Mouse (Mus musculus) CH12.LX (cell line): ENCODE data around the gene Ccnd1. TPM values are rescaled to one million over a fixed set of nuclear protein-coding genes. Genes with fewer than 3 reads are reported as not detected.
A peak's percentile ranks its signal among the peaks of the same experiment; 100 is the strongest.

Source experiments
- DNase-seq: peaks from one replicate; pipeline ENCODE4 v3.0.0-alpha.2; 2013; ENCODE audit errors: extremely low read depth
- H3K27ac ChIP-seq: 2 replicates; pipeline ENCODE4 v1.5.1; 2012; ENCODE audit warnings: low read depth, mild to moderate bottlenecking, control low read depth, moderate library complexity; ENCODE audit not compliant: insufficient read depth
- H3K27me3 ChIP-seq: replicated peaks from 2 replicates; pipeline ENCODE3; 2012; ENCODE audit warnings: inconsistent platforms
- H3K36me3 ChIP-seq, 2 experiments: replicated peaks in 1 of 2; 2 replicates each; pipeline versions ENCODE3 to v1.6.1; 2012; ENCODE audit warnings: inconsistent platforms in 1 of 2, low read length in 1 of 2, mild to moderate bottlenecking in 1 of 2, mixed read lengths in 1 of 2, moderate library complexity in 1 of 2; ENCODE audit not compliant: control insufficient read depth in 1 of 2, insufficient read depth in 1 of 2
- H3K4me1 ChIP-seq, 2 experiments: 2 replicates each; pipeline ENCODE4 v1.6.1; 2012; ENCODE audit warnings: inconsistent platforms in 1 of 2, moderate library complexity in 1 of 2; ENCODE audit not compliant: insufficient read depth in 2 of 2, control insufficient read depth in 1 of 2
- H3K4me2 ChIP-seq: 2 replicates; pipeline ENCODE4 v1.6.1; 2012; ENCODE audit warnings: low read depth, mild to moderate bottlenecking, control low read depth; ENCODE audit not compliant: poor library complexity, insufficient read depth, severe bottlenecking
- H3K4me3 ChIP-seq, 3 experiments: fragments of 150-350 bp in 1 of 3; sonication (generic) in 1 of 3; replicated peaks in 1 of 3; 2 replicates each; pipeline versions ENCODE3 to v1.5.1; 2011 to 2012; ENCODE audit warnings: low read depth in 2 of 3, low read length in 2 of 3, mild to moderate bottlenecking in 2 of 3, moderate library complexity in 2 of 3, control low read depth in 1 of 3, improper control_type of control experiment in 1 of 3, inconsistent platforms in 1 of 3, mixed read lengths in 1 of 3; ENCODE audit not compliant: poor library complexity in 1 of 3
- H3K79me2 ChIP-seq: replicated peaks from 2 replicates; pipeline ENCODE4 v1.6.1; 2012; ENCODE audit warnings: mild to moderate bottlenecking, moderate library complexity; ENCODE audit not compliant: control insufficient read depth, poor library complexity, insufficient read depth, severe bottlenecking; ENCODE audit errors: extremely low read depth
- H3K9ac ChIP-seq: 2 replicates; pipeline ENCODE4 v1.6.1; 2012; ENCODE audit warnings: low read depth, mild to moderate bottlenecking, control low read depth, moderate library complexity; ENCODE audit not compliant: insufficient read depth
- H3K9me3 ChIP-seq: replicated peaks from 2 replicates; pipeline ENCODE3; 2012; ENCODE audit warnings: low read length, inconsistent platforms, mixed read lengths
- CHD1 ChIP-seq: IDR thresholded peaks from 2 replicates; pipeline ENCODE4 v1.6.1; 2012; ENCODE audit warnings: low read depth, low read length, improper control_type of control experiment, inconsistent platforms
- CTCF ChIP-seq, 2 experiments: IDR thresholded peaks in 1 of 2; conservative IDR thresholded peaks in 1 of 2; 2 replicates each; pipeline ENCODE4 v1.5.1; 2011 to 2012; ENCODE audit warnings: low read depth in 2 of 2, low read length in 2 of 2, improper control_type of control experiment in 1 of 2, inconsistent platforms in 1 of 2, mild to moderate bottlenecking in 1 of 2, moderate library complexity in 1 of 2
- E2F4 ChIP-seq: IDR thresholded peaks from 2 replicates; pipeline ENCODE4 v1.6.1; 2011; ENCODE audit warnings: low read depth, low read length, improper control_type of control experiment; ENCODE audit not compliant: insufficient replicate concordance
- EP300 ChIP-seq: IDR thresholded peaks from 2 replicates; pipeline ENCODE4 v1.6.1; 2011; ENCODE audit warnings: low read length, improper control_type of control experiment
- ETS1 ChIP-seq: conservative IDR thresholded peaks from 2 replicates; pipeline ENCODE4 v1.6.1; 2012; ENCODE audit warnings: low read depth, mild to moderate bottlenecking, inconsistent platforms, low read length, improper control_type of control experiment, moderate library complexity
- GABPA ChIP-seq: IDR thresholded peaks from 2 replicates; pipeline ENCODE4 v1.6.1; 2012; ENCODE audit warnings: low read depth, low read length, improper control_type of control experiment, inconsistent platforms; ENCODE audit not compliant: insufficient replicate concordance
- MAFK ChIP-seq: IDR thresholded peaks from 2 replicates; pipeline ENCODE4 v1.6.1; 2011; ENCODE audit warnings: low read length, improper control_type of control experiment; ENCODE audit not compliant: insufficient replicate concordance
- MAX ChIP-seq: IDR thresholded peaks from 2 replicates; pipeline ENCODE4 v1.6.1; 2011; ENCODE audit warnings: low read length, improper control_type of control experiment
- MAZ ChIP-seq: IDR thresholded peaks from 2 replicates; pipeline ENCODE4 v1.6.1; 2012; ENCODE audit warnings: low read depth, mild to moderate bottlenecking, inconsistent platforms, low read length, improper control_type of control experiment, moderate library complexity
- MEF2A ChIP-seq: IDR thresholded peaks from 2 replicates; pipeline ENCODE4 v1.6.1; 2014; ENCODE audit warnings: low read depth, mild to moderate bottlenecking, inconsistent platforms, low read length, improper control_type of control experiment, borderline replicate concordance
- MXI1 ChIP-seq: IDR thresholded peaks from 2 replicates; pipeline ENCODE4 v1.6.1; 2011; ENCODE audit warnings: mild to moderate bottlenecking, low read depth, low read length, improper control_type of control experiment
- PAX5 ChIP-seq: IDR thresholded peaks from 2 replicates; pipeline ENCODE4 v1.6.1; 2012; ENCODE audit warnings: low read length, inconsistent platforms, mixed read lengths
- POLR2A ChIP-seq: IDR thresholded peaks from 2 replicates; pipeline ENCODE4 v1.6.1; 2011; ENCODE audit warnings: low read depth, mild to moderate bottlenecking, improper control_type of control experiment, low read length
- POLR2AphosphoS2 ChIP-seq: IDR thresholded peaks from 2 replicates; pipeline ENCODE4 v1.6.1; 2011; ENCODE audit warnings: low read depth, low read length, improper control_type of control experiment
- RAD21 ChIP-seq: IDR thresholded peaks from 2 replicates; pipeline ENCODE4 v1.6.1; 2011; ENCODE audit warnings: low read depth, mild to moderate bottlenecking, low read length, improper control_type of control experiment, moderate library complexity
- RCOR1 ChIP-seq: conservative IDR thresholded peaks from 2 replicates; pipeline ENCODE4 v1.6.1; 2012; ENCODE audit warnings: low read depth, mild to moderate bottlenecking, inconsistent platforms, low read length, improper control_type of control experiment
- SMC3 ChIP-seq: IDR thresholded peaks from 2 replicates; pipeline ENCODE4 v1.6.1; 2011; ENCODE audit warnings: low read depth, low read length, improper control_type of control experiment
- TCF12 ChIP-seq: IDR thresholded peaks from 2 replicates; pipeline ENCODE4 v1.6.1; 2014; ENCODE audit warnings: low read depth, mild to moderate bottlenecking, inconsistent platforms, low read length, improper control_type of control experiment
- UBTF ChIP-seq: IDR thresholded peaks from 2 replicates; pipeline ENCODE4 v1.6.1; 2012; ENCODE audit warnings: low read depth, mild to moderate bottlenecking, inconsistent platforms, low read length, improper control_type of control experiment, moderate library complexity
- USF1 ChIP-seq: IDR thresholded peaks from 2 replicates; pipeline ENCODE4 v1.6.1; 2014; ENCODE audit warnings: low read depth, mild to moderate bottlenecking, inconsistent platforms, low read length, improper control_type of control experiment
- USF2 ChIP-seq: conservative IDR thresholded peaks from 2 replicates; pipeline ENCODE4 v1.6.1; 2011; ENCODE audit warnings: low read depth, low read length, improper control_type of control experiment
- ZC3H11A ChIP-seq: IDR thresholded peaks from 2 replicates; pipeline ENCODE4 v1.6.1; 2012; ENCODE audit warnings: low read depth, mild to moderate bottlenecking, inconsistent platforms, low read length, improper control_type of control experiment
- ZMIZ1 ChIP-seq: IDR thresholded peaks from 2 replicates; pipeline ENCODE4 v1.6.1; 2012; ENCODE audit warnings: low read depth, mild to moderate bottlenecking, inconsistent platforms, low read length, improper control_type of control experiment
- dilution Hi-C: fragments of 300-500 bp; cut with MboI; formaldehyde crosslinking; loops from 2 replicates; pipeline ENCODE4 v1.14.3; 2020; ENCODE audit warnings: low sequenced_read_pairs; ENCODE audit not compliant: extremely low pct_unique_long_range_greater_than_20kb, extremely low pct_ligation_motif_present
- in situ Hi-C: fragments of 300-500 bp; cut with MboI; formaldehyde crosslinking; loops from 3 replicates; pipeline ENCODE4 v1.14.3; 2019; ENCODE audit warnings: low sequenced_read_pairs, low pct_ligation_motif_present, low pct_unique_long_range_greater_than_20kb, mixed read lengths
- polyA plus RNA-seq: library from polyadenylated mRNA; unstranded; fragments of >175 nt; gene quantifications from 2 replicates; pipeline ENCODE4 v1.2.1, GENCODE M21; 2012; ENCODE audit warnings: low read depth; ENCODE audit not compliant: insufficient read length
- total RNA-seq, 2 experiments: library from RNA; depleted of rRNA; stranded (reverse); fragments of 300-350 nt in 1 of 2; fragments of >200 nt in 1 of 2; gene quantifications; 2 replicates each; pipeline ENCODE4 v1.2.3; 2012 to 2014

Gene Ccnd1
- total and polyA plus RNA-seq, 3 experiments: 0.16 to 0.34 TPM; not detected in 1

GRCm38 (mm10) chr7:144931778-144932177 is 7.9 kb downstream of the Ccnd1 start:
- dilution Hi-C loops: no loop called here
- H3K4me2 ChIP-seq: no peak overlapping the region
- no peak overlapping the region for H3K9ac ChIP-seq
- peaks cover 2 to 14% of the 10 kb centered on the region in 2 experiments; a peak in 3 of 4 replicates for H3K4me1 ChIP-seq
- in situ Hi-C loops: no loop called here
- no peak overlapping the region for H3K27ac ChIP-seq
- no peak overlapping the region for H3K4me3 ChIP-seq
- peaks cover 15% of the 10 kb centered on the region for H3K27me3 ChIP-seq
- no peaks in the 10 kb centered on the region for H3K9me3 ChIP-seq
- H3K36me3 ChIP-seq: peaks cover 0 to 33% of the 10 kb centered on the region in 2 experiments
- no peaks in the 10 kb centered on the region for H3K79me2 ChIP-seq
- TF ChIP-seq RAD21 (peak; percentile 37), SMC3 (peak; percentile 23; the same call in 1 of the 2 replicates), CTCF (conservative IDR thresholded peaks at IDR 0.05 in 1 of 2, IDR thresholded peaks at IDR 0.05 in 1 of 2; ENCODE audit: low read depth in 2 of 2, low read length in 2 of 2) (peak; percentile 59 to 67), MEF2A (no peak), POLR2A (no peak), RCOR1 (no peak)
- TF ChIP-seq, all 38 proteins: peak for 3
- DNase-seq: peak; percentile 46

- no peak for DNase-seq
Observed at GRCm38 (mm10) chr7:144929931-144930330, 9.8 kb downstream of the Ccnd1 start.

GRCm38 (mm10) chr7:144929506-144929905 is 10.2 kb downstream of the Ccnd1 start:
- dilution Hi-C loops: no loop called here
- H3K9me3 ChIP-seq: no peaks in the 10 kb centered on the region
- H3K4me1 ChIP-seq: peaks cover 2 to 14% of the 10 kb centered on the region in 2 experiments; a peak in 3 of 4 replicates
- peaks cover 0 to 41% of the 10 kb centered on the region in 2 experiments for H3K36me3 ChIP-seq
- H3K27ac ChIP-seq: no peak overlapping the region
- no peaks in the 10 kb centered on the region for H3K79me2 ChIP-seq
- H3K4me3 ChIP-seq: no peak overlapping the region
- H3K4me2 ChIP-seq: no peak overlapping the region
- in situ Hi-C loops: no loop called here
- DNase-seq: no peak
- H3K27me3 ChIP-seq: no peaks in the 10 kb centered on the region
- H3K9ac ChIP-seq: no peak overlapping the region
- no peak for TF ChIP-seq TCF12
- TF ChIP-seq E2F4: no peak
- no peak for TF ChIP-seq MXI1
- TF ChIP-seq ZMIZ1: no peak
- TF ChIP-seq MAFK: no peak
- TF ChIP-seq, all 38 proteins: peak for 0

More at GRCm38 (mm10) chr7:144929931-144930330, 9.8 kb downstream of the Ccnd1 start:
- H3K79me2 ChIP-seq: no peaks in the 10 kb centered on the region
- H3K4me2 ChIP-seq: no peak overlapping the region
- no peak overlapping the region for H3K27ac ChIP-seq
- peaks cover 0 to 38% of the 10 kb centered on the region in 2 experiments for H3K36me3 ChIP-seq
- no peak for TF ChIP-seq CHD1
- no peak for TF ChIP-seq USF1
- TF ChIP-seq POLR2A: no peak
- no peak for TF ChIP-seq MXI1
- TF ChIP-seq MAX: no peak
- TF ChIP-seq EP300: no peak
- TF ChIP-seq GABPA: no peak
- TF ChIP-seq MAFK: no peak
- TF ChIP-seq UBTF: no peak
- TF ChIP-seq PAX5: no peak
- TF ChIP-seq ETS1: no peak
- no peak for TF ChIP-seq USF2
- no peak for TF ChIP-seq MAZ
- no peak for TF ChIP-seq ZC3H11A
- TF ChIP-seq POLR2AphosphoS2: no peak
- H3K9ac ChIP-seq: no peak overlapping the region
- H3K4me1 ChIP-seq: peaks cover 2 to 14% of the 10 kb centered on the region in 2 experiments; a peak in 3 of 4 replicates
- no peaks in the 10 kb centered on the region for H3K9me3 ChIP-seq
- in situ Hi-C loops (no loop called here), dilution Hi-C loops (no loop called here)
- peaks cover 4% of the 10 kb centered on the region for H3K27me3 ChIP-seq
- H3K4me3 ChIP-seq: no peak overlapping the region
